Mouse (Mus musculus) forebrain, embryonic 13.5 days (tissue): ENCODE results near the gene Pcca. TPM values are rescaled to one million over a fixed set of nuclear protein-coding genes. Genes with fewer than 3 reads are reported as not detected.

Experiments used
- ATAC-seq: fragments of 200-750 bp; cut with Nextera tagmentation; 2 replicates; pipeline ENCODE4 v1.8.0; 2017
- H3K27ac ChIP-seq: fragments of 300-500 bp; sonication (generic); 2 replicates; pipeline ENCODE4 v1.5.1; 2015; ENCODE audit warnings: inconsistent platforms, mild to moderate bottlenecking, moderate library complexity
- H3K27me3 ChIP-seq: fragments of 300-500 bp; sonication (generic); 2 replicates; pipeline ENCODE4 v1.6.1; 2015; ENCODE audit warnings: mild to moderate bottlenecking, inconsistent platforms
- H3K36me3 ChIP-seq: fragments of 300-500 bp; sonication (generic); 2 replicates; pipeline ENCODE4 v1.6.1; 2015; ENCODE audit warnings: mild to moderate bottlenecking, inconsistent platforms; ENCODE audit not compliant: poor library complexity, severe bottlenecking
- H3K4me1 ChIP-seq: fragments of 300-500 bp; sonication (generic); 2 replicates; pipeline ENCODE4 v1.6.1; 2015; ENCODE audit warnings: inconsistent platforms
- H3K4me2 ChIP-seq: fragments of 300-500 bp; sonication (generic); 2 replicates; pipeline ENCODE4 v1.6.1; 2015; ENCODE audit warnings: inconsistent platforms, mild to moderate bottlenecking, moderate library complexity
- H3K4me3 ChIP-seq: fragments of 300-500 bp; sonication (generic); 2 replicates; pipeline ENCODE4 v1.5.1; 2015; ENCODE audit warnings: mild to moderate bottlenecking, inconsistent platforms
- H3K9ac ChIP-seq: fragments of 300-500 bp; sonication (generic); 2 replicates; pipeline ENCODE4 v1.6.1; 2015; ENCODE audit warnings: mild to moderate bottlenecking, inconsistent platforms
- H3K9me3 ChIP-seq: fragments of 300-500 bp; sonication (generic); replicated peaks from 2 replicates; pipeline ENCODE4 v1.6.1; 2016; ENCODE audit warnings: inconsistent platforms
- WGBS: fragments of 180-500 bp; shearing (Covaris S2); methylation state at CpG from one replicate; pipeline ENCODE4 v1.1.7; 2015; 5-methylcytosine and 5-hydroxymethylcytosine counted together
- polyA plus RNA-seq: library from polyadenylated mRNA; unstranded; fragments of >200 nt; fragmentation: Nextera tagmentation; extraction: Ambion mirVana; gene quantifications from 2 replicates; pipeline ENCODE4 v1.2.1, GENCODE M21; 2015

Pcca gene
- polyA plus RNA-seq, 1 experiment from 2014 or later: 25.2 TPM

DNA sequence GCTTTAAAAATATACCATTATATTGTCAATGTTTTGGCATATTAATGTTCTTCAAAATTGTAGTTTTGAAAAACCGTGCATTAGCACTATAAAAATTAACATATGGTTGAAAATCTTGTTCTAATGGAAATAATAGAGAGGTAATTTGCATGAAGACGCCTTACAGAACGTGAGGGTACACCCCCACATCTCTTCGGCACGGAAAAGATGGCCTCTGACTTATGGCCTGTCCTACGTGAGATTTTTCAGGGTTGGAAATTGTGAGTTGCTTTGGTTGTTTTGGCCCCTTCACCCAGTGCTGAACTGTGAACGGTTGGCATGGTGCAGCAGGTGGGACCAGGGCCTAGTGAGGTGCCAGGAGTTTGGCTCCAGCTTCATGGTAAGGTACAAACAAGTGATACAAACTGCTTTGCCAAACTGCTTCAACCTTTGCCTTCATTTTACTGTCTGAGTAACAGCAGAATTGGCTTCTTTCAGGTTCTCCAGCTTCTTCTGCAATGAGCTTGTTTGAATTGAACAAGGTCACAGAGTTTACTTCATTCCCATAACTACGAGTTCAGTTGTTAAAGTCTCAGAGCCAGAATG is 185.5 kb downstream of the Pcca start:
- H3K4me2 ChIP-seq: no peak overlapping the region
- no peaks in the 10 kb centered on the region for H3K36me3 ChIP-seq
- no peak overlapping the region for H3K4me3 ChIP-seq
- H3K9me3 ChIP-seq: no peaks in the 10 kb centered on the region
- H3K27ac ChIP-seq: no peak overlapping the region
- H3K9ac ChIP-seq: no peak overlapping the region
- WGBS: 85% methylated on average over 8 of the region's 8 CpGs
- peaks cover 20% of the 10 kb centered on the region for H3K4me1 ChIP-seq
- no peak for ATAC-seq
- H3K27me3 ChIP-seq: no peaks in the 10 kb centered on the region

GRCm38 (mm10) chr14:122720989-122721388 is 186.9 kb downstream of the Pcca start:
- Histone ChIP-seq H3K9me3 (no peaks in the 10 kb centered on the region), H3K4me1 (peaks cover 20% of the 10 kb centered on the region), H3K4me2 (no peak overlapping the region), H3K27ac (no peak overlapping the region), H3K36me3 (no peaks in the 10 kb centered on the region), H3K4me3 (no peak overlapping the region), H3K27me3 (no peaks in the 10 kb centered on the region), H3K9ac (no peak overlapping the region)
- peak; percentile 90 for ATAC-seq
- 12% methylated on average over 3 of the region's 3 CpGs for WGBS

- Histone ChIP-seq H3K27ac (no peak overlapping the region), H3K4me2 (no peak overlapping the region), H3K4me1 (peaks cover 20% of the 10 kb centered on the region), H3K9ac (no peak overlapping the region), H3K9me3 (no peaks in the 10 kb centered on the region), H3K27me3 (no peaks in the 10 kb centered on the region), H3K36me3 (no peaks in the 10 kb centered on the region), H3K4me3 (no peak overlapping the region)
- no peak for ATAC-seq
- WGBS: 24% methylated on average over 4 of the region's 4 CpGs
These were observed 187.6 kb downstream of the Pcca start for GRCm38 (mm10) chr14:122721750-122722149.

GRCm38 (mm10) chr14:122726456-122726855 is 192.3 kb downstream of the Pcca start:
- Histone ChIP-seq H3K4me3 (no peak overlapping the region), H3K4me1 (peaks cover 10% of the 10 kb centered on the region), H3K9ac (no peak overlapping the region), H3K9me3 (no peaks in the 10 kb centered on the region), H3K27me3 (no peaks in the 10 kb centered on the region), H3K4me2 (no peak overlapping the region), H3K36me3 (no peaks in the 10 kb centered on the region), H3K27ac (no peak overlapping the region)
- no peak for ATAC-seq
- 83% methylated on average over 1 of the region's 1 CpGs for WGBS

DNA sequence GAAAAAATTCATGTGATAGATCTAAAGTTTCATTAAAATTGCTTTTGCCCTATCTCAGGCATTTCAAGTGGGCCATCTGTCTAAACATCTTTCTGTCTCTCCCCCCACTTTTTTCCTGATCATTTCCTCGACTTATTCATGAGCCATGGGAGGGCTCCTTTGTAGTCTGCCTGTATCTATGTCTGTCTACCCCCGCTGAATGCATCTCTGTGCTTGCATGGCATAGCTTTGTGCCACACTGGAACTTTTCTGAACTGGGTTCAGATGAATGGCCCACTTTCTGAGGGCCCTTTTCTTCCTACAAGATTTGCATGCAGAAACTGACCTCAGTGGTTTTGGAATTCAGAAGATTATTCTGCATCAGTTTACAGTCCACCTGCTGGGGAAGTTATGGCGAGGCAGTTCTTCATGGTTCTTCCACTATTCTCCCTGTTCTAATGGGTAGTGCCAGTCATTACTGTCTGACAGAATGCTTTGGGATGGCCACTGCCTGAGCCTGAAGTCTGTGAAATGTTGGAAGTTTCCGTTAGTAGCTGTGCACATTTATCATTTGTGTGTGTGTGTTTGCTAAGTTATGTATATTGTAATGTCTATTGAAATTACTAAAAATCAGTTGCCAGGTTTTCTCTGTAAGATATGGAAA is 195.4 kb downstream of the Pcca start:
- Histone ChIP-seq H3K4me1 (peaks cover 6% of the 10 kb centered on the region; the same call in 1 of the 2 replicates), H3K27me3 (no peaks in the 10 kb centered on the region), H3K27ac (no peak overlapping the region), H3K36me3 (no peaks in the 10 kb centered on the region), H3K4me2 (no peak overlapping the region), H3K9me3 (no peaks in the 10 kb centered on the region), H3K4me3 (no peak overlapping the region), H3K9ac (no peak overlapping the region)
- 44% methylated on average over 4 of the region's 4 CpGs for WGBS
- 0 out of 2 replicates have a peak, but pooled peaks have one; percentile 51 for ATAC-seq

GRCm38 (mm10) chr14:122730921-122731551 is 196.9 kb downstream of the Pcca start:
- Histone ChIP-seq H3K9me3 (no peaks in the 10 kb centered on the region), H3K36me3 (no peaks in the 10 kb centered on the region), H3K27ac (no peak overlapping the region), H3K4me1 (peaks cover 6% of the 10 kb centered on the region; the same call in 1 of the 2 replicates), H3K9ac (no peak overlapping the region), H3K27me3 (no peaks in the 10 kb centered on the region), H3K4me2 (no peak overlapping the region), H3K4me3 (no peak overlapping the region)
- ATAC-seq: no peak
- WGBS: 91% methylated on average over 4 of the region's 4 CpGs

- Histone ChIP-seq H3K4me3 (no peak overlapping the region), H3K9ac (no peak overlapping the region), H3K27me3 (no peaks in the 10 kb centered on the region), H3K4me2 (no peak overlapping the region), H3K4me1 (no peaks in the 10 kb centered on the region), H3K27ac (no peak overlapping the region), H3K36me3 (no peaks in the 10 kb centered on the region), H3K9me3 (no peaks in the 10 kb centered on the region)
- no peak for ATAC-seq
These were observed 202.7 kb downstream of the Pcca start for GRCm38 (mm10) chr14:122736806-122737205.

- no peaks in the 10 kb centered on the region for H3K27me3 ChIP-seq
These were observed 214.0 kb downstream of the Pcca start for GRCm38 (mm10) chr14:122747860-122748842.

GRCm38 (mm10) chr14:122751552-122751951 is 217.4 kb downstream of the Pcca start:
- ATAC-seq: no peak
- 100% methylated on average over 1 of the region's 1 CpGs for WGBS

More at GRCm38 (mm10) chr14:122747860-122748842, 214.0 kb downstream of the Pcca start:
- H3K9ac ChIP-seq: no peak overlapping the region
- H3K9me3 ChIP-seq: no peaks in the 10 kb centered on the region; the same call in 1 of the 2 replicates
- no peak overlapping the region for H3K4me3 ChIP-seq
- peak; percentile 45; the same call in 1 of the 2 replicates for ATAC-seq
- H3K4me1 ChIP-seq: no peaks in the 10 kb centered on the region
- no peak overlapping the region for H3K27ac ChIP-seq
- 54% methylated on average over 3 of the region's 3 CpGs for WGBS
- no peak overlapping the region for H3K4me2 ChIP-seq
- no peaks in the 10 kb centered on the region for H3K36me3 ChIP-seq

DNA sequence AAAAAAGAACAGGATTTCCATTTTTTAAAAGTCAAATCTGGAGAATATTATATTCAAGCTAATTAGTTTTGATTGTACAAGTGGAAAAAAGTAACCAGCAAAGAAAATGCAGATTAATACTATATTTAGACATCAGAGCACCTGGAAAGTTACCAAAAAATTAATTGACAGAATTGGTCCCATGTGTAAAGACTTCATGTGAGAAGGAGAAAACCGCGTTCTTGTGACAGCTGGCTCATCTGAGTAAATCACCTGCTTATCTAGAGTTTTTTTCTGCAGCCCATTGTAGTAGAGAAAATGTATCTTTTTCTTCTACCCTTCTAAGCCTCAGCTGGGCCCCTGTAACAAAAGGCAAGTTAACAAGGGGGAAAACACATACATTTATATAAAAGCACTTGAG is 219.2 kb downstream of the Pcca start:
- Histone ChIP-seq H3K36me3 (no peaks in the 10 kb centered on the region), H3K4me1 (peaks cover 12% of the 10 kb centered on the region), H3K4me2 (no peak overlapping the region), H3K9ac (no peak overlapping the region), H3K27me3 (no peaks in the 10 kb centered on the region), H3K4me3 (no peak overlapping the region), H3K9me3 (no peaks in the 10 kb centered on the region; the same call in 1 of the 2 replicates), H3K27ac (no peak overlapping the region)
- no peak for ATAC-seq
- WGBS: 19% methylated on average over 2 of the region's 2 CpGs

More at GRCm38 (mm10) chr14:122751552-122751951, 217.4 kb downstream of the Pcca start:
- H3K4me2 ChIP-seq: no peak overlapping the region
- no peaks in the 10 kb centered on the region for H3K27me3 ChIP-seq
- no peaks in the 10 kb centered on the region; the same call in 1 of the 2 replicates for H3K9me3 ChIP-seq
- H3K9ac ChIP-seq: no peak overlapping the region
- H3K4me1 ChIP-seq: peaks cover 12% of the 10 kb centered on the region
- no peak overlapping the region for H3K27ac ChIP-seq
- H3K4me3 ChIP-seq: no peak overlapping the region
- no peaks in the 10 kb centered on the region for H3K36me3 ChIP-seq

DNA sequence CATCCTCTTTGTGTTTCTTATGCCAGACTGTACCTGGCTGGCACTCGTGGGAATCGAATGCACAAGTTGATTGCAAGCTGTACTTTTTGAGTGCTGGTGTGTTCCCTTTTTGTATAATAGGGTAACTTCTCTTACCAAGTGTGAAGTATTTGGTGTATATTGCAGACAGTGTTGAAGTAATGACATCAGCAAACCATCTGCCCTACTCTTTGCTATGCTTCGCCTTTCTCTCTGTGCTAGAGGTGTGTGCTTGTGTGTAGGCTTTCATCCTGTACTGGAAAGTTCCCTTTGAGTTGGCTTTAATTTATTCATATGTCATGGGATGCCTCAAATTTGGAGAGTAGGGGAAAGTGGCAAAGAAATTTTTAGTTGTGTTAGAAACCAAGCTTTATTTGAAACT is 220.2 kb downstream of the Pcca start:
- no peak overlapping the region for H3K4me2 ChIP-seq
- H3K9me3 ChIP-seq: no peaks in the 10 kb centered on the region; the same call in 1 of the 2 replicates
- 88% methylated on average over 3 of the region's 3 CpGs for WGBS
- H3K36me3 ChIP-seq: no peaks in the 10 kb centered on the region
- no peak overlapping the region for H3K9ac ChIP-seq
- no peaks in the 10 kb centered on the region for H3K27me3 ChIP-seq
- peaks cover 12% of the 10 kb centered on the region for H3K4me1 ChIP-seq
- no peak overlapping the region for H3K27ac ChIP-seq
- ATAC-seq: no peak
- H3K4me3 ChIP-seq: no peak overlapping the region
